9 mouse cellular contexts compared by ENCODE assay signal in the genomic region with DNA sequence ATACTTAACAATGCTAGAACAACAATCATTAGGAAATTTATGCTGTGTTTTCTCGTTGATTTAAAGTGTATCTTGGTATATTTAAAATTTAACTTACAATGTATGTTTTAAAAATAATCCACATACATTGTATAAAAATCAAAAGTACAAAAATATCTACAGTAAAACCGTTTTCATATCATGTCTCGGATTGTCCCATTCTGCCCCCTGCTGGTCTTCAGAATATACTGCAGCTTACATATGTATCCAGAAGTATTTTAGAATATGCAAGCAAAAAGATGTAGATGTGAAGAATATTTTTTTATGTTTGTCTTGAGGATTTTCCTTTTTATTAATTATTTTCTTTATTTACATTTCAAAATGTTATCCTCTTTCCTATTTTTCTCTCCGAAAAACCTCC. TPM values are rescaled to one million over a fixed set of nuclear protein-coding genes. Genes with fewer than 3 reads are reported as not detected.
A peak's percentile ranks its signal among the peaks of the same experiment; 100 is the strongest.
DNase-seq lines count a peak whose midpoint lies in the region; ATAC-seq and TF ChIP-seq lines count a peak whose summit lies in the region.
"Had no signal": no experiment of that assay in that cellular context is flagged by ENCODE, and none has a peak within 500 bp of the region (broad histone marks: within the 10 kb centered on the region; RNA-seq: fewer than 3 reads in every experiment).

No protein-coding gene starts in this region.

- H3K27me3 ChIP-seq in embryonic facial prominence, embryonic 11.5 days (ENCODE audit: control insufficient read depth, insufficient read depth, low read length) = no peaks in the 10 kb centered on the region
- no peaks in the 10 kb centered on the region for H3K27me3 ChIP-seq in embryonic facial prominence, embryonic 10.5 days (replicated peaks; ENCODE audit: low read depth, poor library complexity, severe bottlenecking)
- no peaks in the 10 kb centered on the region for H3K27me3 ChIP-seq in lung, postnatal 0 days (replicated peaks; ENCODE audit: insufficient read depth, low read length)
- no peaks in the 10 kb centered on the region for H3K27me3 ChIP-seq in midbrain, embryonic 11.5 days (ENCODE audit: control insufficient read depth, insufficient read depth, low read length)
- no peaks in the 10 kb centered on the region for H3K27me3 ChIP-seq in intestine, embryonic 16.5 days (replicated peaks; ENCODE audit: control insufficient read depth, insufficient read depth, low read length)

- H3K4me2 ChIP-seq in embryonic facial prominence, embryonic 11.5 days (ENCODE audit: low read depth, low read length) = no peak overlapping the region
- H3K4me2 ChIP-seq in lung, postnatal 0 days (replicated peaks; ENCODE audit: low read depth, low read length) = no peak overlapping the region
- no peak overlapping the region for H3K4me2 ChIP-seq in midbrain, embryonic 11.5 days
- no peak overlapping the region for H3K4me2 ChIP-seq in intestine, embryonic 16.5 days (ENCODE audit: low read depth, low read length)

- WGBS in embryonic facial prominence, embryonic 11.5 days = 31% methylated on average over 4 of the region's 4 CpGs
- WGBS in embryonic facial prominence, embryonic 10.5 days = 39% methylated on average over 4 of the region's 4 CpGs
- 23% methylated on average over 4 of the region's 4 CpGs for WGBS in lung, postnatal 0 days
- 41% methylated on average over 4 of the region's 4 CpGs for WGBS in midbrain, embryonic 11.5 days
- 33% methylated on average over 4 of the region's 4 CpGs for WGBS in intestine, embryonic 16.5 days

- H3K4me3 ChIP-seq in embryonic facial prominence, embryonic 11.5 days (ENCODE audit: low read depth, low read length) = no peak overlapping the region
- no peak overlapping the region for H3K4me3 ChIP-seq in embryonic facial prominence, embryonic 10.5 days
- no peak overlapping the region for H3K4me3 ChIP-seq in lung, postnatal 0 days (ENCODE audit: low read depth, low read length)
- H3K4me3 ChIP-seq in midbrain, embryonic 11.5 days (ENCODE audit: low read depth, low read length) = no peak overlapping the region
- H3K4me3 ChIP-seq in intestine, embryonic 16.5 days (ENCODE audit: low read length) = no peak overlapping the region

- no peak for ATAC-seq in embryonic facial prominence, embryonic 11.5 days (replicated peaks; ENCODE audit: insufficient number of reproducible peaks, low FRiP score, low TSS enrichment, low read depth)
- no peak for ATAC-seq in lung, postnatal 0 days
- no peak for ATAC-seq in midbrain, embryonic 11.5 days (ENCODE audit: low FRiP score)
- ATAC-seq in intestine, embryonic 16.5 days = no peak

- no peaks in the 10 kb centered on the region for H3K9me3 ChIP-seq in embryonic facial prominence, embryonic 11.5 days (replicated peaks; ENCODE audit: control insufficient read depth, low read length)
- H3K9me3 ChIP-seq in embryonic facial prominence, embryonic 10.5 days = no peaks in the 10 kb centered on the region
- H3K9me3 ChIP-seq in lung, postnatal 0 days (ENCODE audit: low read length) = no peaks in the 10 kb centered on the region
- H3K9me3 ChIP-seq in midbrain, embryonic 11.5 days (ENCODE audit: control insufficient read depth, low read length) = no peaks in the 10 kb centered on the region
- H3K9me3 ChIP-seq in intestine, embryonic 16.5 days (ENCODE audit: control insufficient read depth, low read length) = no peaks in the 10 kb centered on the region

- H3K9ac ChIP-seq in embryonic facial prominence, embryonic 11.5 days (replicated peaks; ENCODE audit: low read length) = no peak overlapping the region
- H3K9ac ChIP-seq in lung, postnatal 0 days (replicated peaks; ENCODE audit: low read depth) = no peak overlapping the region
- no peak overlapping the region for H3K9ac ChIP-seq in midbrain, embryonic 11.5 days (ENCODE audit: low read length)
- no peak overlapping the region for H3K9ac ChIP-seq in intestine, embryonic 16.5 days (ENCODE audit: low read depth, low read length)

- peak; percentile 63 for DNase-seq in embryonic facial prominence, embryonic 11.5 days (ENCODE audit: low spot score)
- DNase-seq in embryonic facial prominence, embryonic 10.5 days (ENCODE audit: low spot score) = no peak
- DNase-seq in lung, postnatal 0 days (ENCODE audit: low spot score) = peak; percentile 68
- no peak for DNase-seq in lung, postnatal 25 days (ENCODE audit: low spot score)
- DNase-seq in c-Kit-positive CD71-positive TER-119-negative erythroid progenitor cells, embryonic 14.5 days (ENCODE audit: low read depth) = peak; percentile 48
- DNase-seq in lung, postnatal 36 days = peak; percentile 61
- no peak for DNase-seq in midbrain, embryonic 11.5 days (ENCODE audit: low spot score, missing footprints)

- no peak overlapping the region for H3K27ac ChIP-seq in embryonic facial prominence, embryonic 11.5 days (replicated peaks; ENCODE audit: low read depth, low read length)
- no peak overlapping the region for H3K27ac ChIP-seq in embryonic facial prominence, embryonic 10.5 days (replicated peaks)
- no peak overlapping the region for H3K27ac ChIP-seq in lung, postnatal 0 days (ENCODE audit: low read length)
- H3K27ac ChIP-seq in midbrain, embryonic 11.5 days (ENCODE audit: low read depth, low read length) = no peak overlapping the region
- H3K27ac ChIP-seq in intestine, embryonic 16.5 days (ENCODE audit: low read length) = no peak overlapping the region

- TF ChIP-seq CTCF in lung, postnatal 0 days (IDR thresholded peaks at IDR 0.05) = peak; percentile 75

- no peak for TF ChIP-seq EP300 in lung, postnatal 0 days (IDR thresholded peaks at IDR 0.05)

- no peaks in the 10 kb centered on the region for H3K36me3 ChIP-seq in embryonic facial prominence, embryonic 11.5 days (replicated peaks; ENCODE audit: control insufficient read depth, insufficient read depth, low read depth, low read length)
- H3K36me3 ChIP-seq in embryonic facial prominence, embryonic 10.5 days (replicated peaks) = no peaks in the 10 kb centered on the region
- H3K36me3 ChIP-seq in lung, postnatal 0 days (ENCODE audit: insufficient read depth, low read length) = no peaks in the 10 kb centered on the region
- no peaks in the 10 kb centered on the region for H3K36me3 ChIP-seq in midbrain, embryonic 11.5 days (ENCODE audit: control insufficient read depth, insufficient read depth, low read length)
- no peaks in the 10 kb centered on the region for H3K36me3 ChIP-seq in intestine, embryonic 16.5 days (ENCODE audit: control insufficient read depth, insufficient read depth, low read length)

- H3K4me1 ChIP-seq in embryonic facial prominence, embryonic 11.5 days (ENCODE audit: control insufficient read depth, insufficient read depth, low read length) = no peaks in the 10 kb centered on the region
- H3K4me1 ChIP-seq in embryonic facial prominence, embryonic 10.5 days = no peaks in the 10 kb centered on the region
- H3K4me1 ChIP-seq in lung, postnatal 0 days (ENCODE audit: insufficient read depth, low read depth, low read length) = no peaks in the 10 kb centered on the region
- H3K4me1 ChIP-seq in midbrain, embryonic 11.5 days (ENCODE audit: control insufficient read depth, insufficient read depth, low read length) = no peaks in the 10 kb centered on the region
- no peaks in the 10 kb centered on the region for H3K4me1 ChIP-seq in intestine, embryonic 16.5 days (ENCODE audit: control insufficient read depth, insufficient read depth, low read length)

RNA-seq across cellular contexts. Expression of gene Lpxn, which starts 24.4 kb away (rescaled TPM):
- polyA plus RNA-seq in embryonic facial prominence, embryonic 11.5 days (2014; fragmentation: Nextera tagmentation; extraction: Ambion mirVana) = 0.77 and 0.80 TPM in 2 replicates
- 0.71 and 0.72 TPM in 2 replicates for polyA plus RNA-seq in embryonic facial prominence, embryonic 10.5 days (2016; fragmentation: Nextera tagmentation; extraction: Ambion mirVana)
- 2.9 and 3.7 TPM in 2 replicates for polyA plus RNA-seq in lung, postnatal 0 days (2015; fragmentation: Nextera tagmentation; extraction: Ambion mirVana)
- polyA plus RNA-seq in midbrain, embryonic 11.5 days (2014; fragmentation: Nextera tagmentation; extraction: Ambion mirVana) = 0.92 and 1.2 TPM in 2 replicates
- 2.9 and 3.2 TPM in 2 replicates for polyA plus RNA-seq in intestine, embryonic 16.5 days (2015; fragmentation: Nextera tagmentation; extraction: Ambion mirVana)

RNA-seq across cellular contexts. Expression of gene Zfp91, which starts 24.5 kb away (rescaled TPM):
- polyA plus RNA-seq in embryonic facial prominence, embryonic 11.5 days (2014; fragmentation: Nextera tagmentation; extraction: Ambion mirVana) = 10.5 and 11.0 TPM in 2 replicates
- polyA plus RNA-seq in embryonic facial prominence, embryonic 10.5 days (2016; fragmentation: Nextera tagmentation; extraction: Ambion mirVana) = 13.1 and 14.2 TPM in 2 replicates
- 12.0 and 12.6 TPM in 2 replicates for polyA plus RNA-seq in lung, postnatal 0 days (2015; fragmentation: Nextera tagmentation; extraction: Ambion mirVana)
- 13.1 and 13.2 TPM in 2 replicates for polyA plus RNA-seq in midbrain, embryonic 11.5 days (2014; fragmentation: Nextera tagmentation; extraction: Ambion mirVana)
- polyA plus RNA-seq in intestine, embryonic 16.5 days (2015; fragmentation: Nextera tagmentation; extraction: Ambion mirVana) = 8.7 and 9.5 TPM in 2 replicates

RNA-seq across cellular contexts. Expression of gene Gm5244, which starts 26.1 kb away (rescaled TPM):
- not detected in 2 replicates for polyA plus RNA-seq in embryonic facial prominence, embryonic 11.5 days (2014; fragmentation: Nextera tagmentation; extraction: Ambion mirVana)
- not detected in 2 replicates for polyA plus RNA-seq in embryonic facial prominence, embryonic 10.5 days (2016; fragmentation: Nextera tagmentation; extraction: Ambion mirVana)
- not detected in 2 replicates for polyA plus RNA-seq in lung, postnatal 0 days (2015; fragmentation: Nextera tagmentation; extraction: Ambion mirVana)
- not detected in 2 replicates for polyA plus RNA-seq in midbrain, embryonic 11.5 days (2014; fragmentation: Nextera tagmentation; extraction: Ambion mirVana)
- polyA plus RNA-seq in intestine, embryonic 16.5 days (2015; fragmentation: Nextera tagmentation; extraction: Ambion mirVana) = not detected in 2 replicates
- polyA plus RNA-seq: heart, embryonic 16.5 days had no signal

RNA-seq across cellular contexts. Expression of gene Olfr1444, which starts 36.7 kb away (rescaled TPM):
- polyA plus RNA-seq in embryonic facial prominence, embryonic 11.5 days (2014; fragmentation: Nextera tagmentation; extraction: Ambion mirVana) = not detected in 2 replicates
- not detected in 2 replicates for polyA plus RNA-seq in embryonic facial prominence, embryonic 10.5 days (2016; fragmentation: Nextera tagmentation; extraction: Ambion mirVana)
- not detected in 2 replicates for polyA plus RNA-seq in lung, postnatal 0 days (2015; fragmentation: Nextera tagmentation; extraction: Ambion mirVana)
- not detected in 2 replicates for polyA plus RNA-seq in midbrain, embryonic 11.5 days (2014; fragmentation: Nextera tagmentation; extraction: Ambion mirVana)
- not detected in 2 replicates for polyA plus RNA-seq in intestine, embryonic 16.5 days (2015; fragmentation: Nextera tagmentation; extraction: Ambion mirVana)
- polyA plus RNA-seq: heart, embryonic 16.5 days had no signal

RNA-seq across cellular contexts. Expression of gene Cntf, which starts 55.0 kb away (rescaled TPM):
- 0.22 and 0.77 TPM in 2 replicates for polyA plus RNA-seq in embryonic facial prominence, embryonic 11.5 days (2014; fragmentation: Nextera tagmentation; extraction: Ambion mirVana)
- 1.7 and 1.8 TPM in 2 replicates for polyA plus RNA-seq in embryonic facial prominence, embryonic 10.5 days (2016; fragmentation: Nextera tagmentation; extraction: Ambion mirVana)
- 0.91 and 0.93 TPM in 2 replicates for polyA plus RNA-seq in lung, postnatal 0 days (2015; fragmentation: Nextera tagmentation; extraction: Ambion mirVana)
- 0.36 and 0.91 TPM in 2 replicates for polyA plus RNA-seq in midbrain, embryonic 11.5 days (2014; fragmentation: Nextera tagmentation; extraction: Ambion mirVana)
- 0.88 and 1.0 TPM in 2 replicates for polyA plus RNA-seq in intestine, embryonic 16.5 days (2015; fragmentation: Nextera tagmentation; extraction: Ambion mirVana)

Comparison
In these comparisons a context has a peak if more than half of its experiments do, and no peak if none do; other contexts are left out.
1. DNase-seq: peak in embryonic facial prominence, embryonic 11.5 days (single experiment), lung, postnatal 0 days (single experiment), c-Kit-positive CD71-positive TER-119-negative erythroid progenitor cells, embryonic 14.5 days (single experiment) and lung, postnatal 36 days (single experiment); none in embryonic facial prominence, embryonic 10.5 days (single experiment), lung, postnatal 25 days (single experiment) and midbrain, embryonic 11.5 days (single experiment).